Mouse (Mus musculus): ENCODE measurements around the gene Twf2. TPM values are rescaled to one million over a fixed set of nuclear protein-coding genes. Genes with fewer than 3 reads are reported as not detected.
A peak's percentile ranks its signal among the peaks of the same experiment; 100 is the strongest.

Twf2 gene
- total RNA-seq, 2 experiments from 2014 or later = 113 to 156 TPM

- intact Hi-C loops (cut with DNase I) = loop anchor here (10.0 kb wide), 1 partner anchor 259 kb away; the partner anchor contains the start of gene Acy1
Observed at GRCm38 (mm10) chr9:106175552-106176200, 27.2 kb upstream of the Twf2 start.

GRCm38 (mm10) chr9:106176769-106177168 is 26.1 kb upstream of the Twf2 start:
- DNase-seq = no peak
- intact Hi-C loops (cut with DNase I) = loop anchor here (10.0 kb wide), 1 partner anchor 258 kb away; the partner anchor contains the start of gene Acy1

More at GRCm38 (mm10) chr9:106175552-106176200, 27.2 kb upstream of the Twf2 start:
- DNase-seq = no peak

- intact Hi-C loops (cut with DNase I) = loop anchor here (10.0 kb wide), 1 partner anchor 257 kb away; the partner anchor contains the start of gene Acy1
- DNase-seq = no peak
Observed at GRCm38 (mm10) chr9:106177799-106178198, 25.1 kb upstream of the Twf2 start.

GRCm38 (mm10) chr9:106179454-106179853 is 23.5 kb upstream of the Twf2 start:
- intact Hi-C loops (cut with DNase I) = loop anchor here (10.0 kb wide), 1 partner anchor 255 kb away; the partner anchor contains the start of gene Acy1
- no peak for DNase-seq

- no peak for DNase-seq
- intact Hi-C loops (cut with DNase I) = loop anchor here (10.0 kb wide), 1 partner anchor 255 kb away; the partner anchor contains the start of gene Acy1
Observed at GRCm38 (mm10) chr9:106179964-106180363, 22.9 kb upstream of the Twf2 start.

- DNase-seq = no peak
- intact Hi-C loops (cut with DNase I) = no loop called here
Observed at GRCm38 (mm10) chr9:106182146-106182545, 20.8 kb upstream of the Twf2 start.

- no peak for DNase-seq
- intact Hi-C loops (cut with DNase I) = no loop called here
Observed at GRCm38 (mm10) chr9:106183996-106184395, 18.9 kb upstream of the Twf2 start.

- intact Hi-C loops (cut with DNase I) = no loop called here
- DNase-seq = no peak
Observed at GRCm38 (mm10) chr9:106191355-106191754, 11.6 kb upstream of the Twf2 start.

GRCm38 (mm10) chr9:106192024-106192423 is 10.9 kb upstream of the Twf2 start:
- intact Hi-C loops (cut with DNase I) = no loop called here

GRCm38 (mm10) chr9:106192998-106193397 is 9.9 kb upstream of the Twf2 start:
- no peak for DNase-seq
- intact Hi-C loops (cut with DNase I) = no loop called here

More at GRCm38 (mm10) chr9:106192024-106192423, 10.9 kb upstream of the Twf2 start:
- no peak for DNase-seq

GRCm38 (mm10) chr9:106193930-106194807 is 8.7 kb upstream of the Twf2 start:
- intact Hi-C loops (cut with DNase I) = no loop called here
- no peak for DNase-seq

- intact Hi-C loops (cut with DNase I) = no loop called here
- no peak for DNase-seq
Observed at GRCm38 (mm10) chr9:106195693-106196092, 7.2 kb upstream of the Twf2 start.

- DNase-seq = no peak
- intact Hi-C loops (cut with DNase I) = no loop called here
Observed at GRCm38 (mm10) chr9:106197081-106197713, 5.7 kb upstream of the Twf2 start.

- no peak for DNase-seq
- intact Hi-C loops (cut with DNase I) = no loop called here
Observed at GRCm38 (mm10) chr9:106197732-106198131, 5.2 kb upstream of the Twf2 start.

- peak; percentile 75 to 78 for DNase-seq
- intact Hi-C loops (cut with DNase I) = no loop called here
Observed at GRCm38 (mm10) chr9:106198962-106199458, 3.9 kb upstream of the Twf2 start.

GRCm38 (mm10) chr9:106199535-106200272 is 3.2 kb upstream of the Twf2 start, which contains the start of gene Ppm1m:
Ppm1m (minus strand) TSS chr9:106199746.
- intact Hi-C loops (cut with DNase I) = no loop called here
- DNase-seq = no peak

- intact Hi-C loops (cut with DNase I) = no loop called here
Observed at GRCm38 (mm10) chr9:106201895-106202294, 1.0 kb upstream of the Twf2 start.

GRCm38 (mm10) chr9:106203990-106204851 is 1.3 kb downstream of the Twf2 start:
- intact Hi-C loops (cut with DNase I) = no loop called here
- DNase-seq = peak in 1 of 2 experiments; percentile 23

More at GRCm38 (mm10) chr9:106201895-106202294, 1.0 kb upstream of the Twf2 start:
- no peak for DNase-seq
